Mouse (Mus musculus) heart, postnatal 4 days (tissue): ENCODE results near the gene Rab8a. TPM values are rescaled to one million over a fixed set of nuclear protein-coding genes. Genes with fewer than 3 reads are reported as not detected.
A peak's percentile ranks its signal among the peaks of the same experiment; 100 is the strongest.

Experiments used
- DNase-seq: peaks from one replicate; pipeline ENCODE4 v3.0.0; 2021
- total RNA-seq, 2 experiments: library from RNA; stranded (reverse); gene quantifications; 2 replicates each; pipeline ENCODE4 v1.2.3; 2021

Rab8a gene
- total RNA-seq, 2 experiments from 2014 or later: 38.1 to 43.2 TPM

- DNase-seq: no peak
Measured at GRCm38 (mm10) chr8:72146556-72146955, 14.4 kb upstream of the Rab8a start.

- DNase-seq: no peak
Measured at GRCm38 (mm10) chr8:72147266-72147665, 13.7 kb upstream of the Rab8a start.

GRCm38 (mm10) chr8:72149056-72149455 lies 11.9 kb upstream of the Rab8a start:
- DNase-seq: no peak

- DNase-seq: no peak
Measured at GRCm38 (mm10) chr8:72151418-72152078, 9.5 kb upstream of the Rab8a start.

- no peak for DNase-seq
Measured at GRCm38 (mm10) chr8:72153382-72153781, 7.6 kb upstream of the Rab8a start.

- no peak for DNase-seq
Measured at GRCm38 (mm10) chr8:72158096-72158495, 2.9 kb upstream of the Rab8a start.

- DNase-seq: no peak
Measured at GRCm38 (mm10) chr8:72158726-72159125, 2.3 kb upstream of the Rab8a start.

- no peak for DNase-seq
Measured at GRCm38 (mm10) chr8:72160007-72160406, 993 bp upstream of the Rab8a start.

GRCm38 (mm10) chr8:72162821-72163220 lies 1.8 kb downstream of the Rab8a start:
- no peak for DNase-seq

GRCm38 (mm10) chr8:72169098-72169668 lies 8.2 kb downstream of the Rab8a start:
- no peak for DNase-seq

- DNase-seq: no peak
Measured at GRCm38 (mm10) chr8:72169681-72170249, 8.8 kb downstream of the Rab8a start.

- DNase-seq: peak; percentile 88
Measured at GRCm38 (mm10) chr8:72177346-72177925, 16.4 kb downstream of the Rab8a start.

GRCm38 (mm10) chr8:72183554-72184202 lies 22.7 kb downstream of the Rab8a start:
- no peak for DNase-seq

- no peak for DNase-seq
Measured at GRCm38 (mm10) chr8:72187793-72188331, 26.9 kb downstream of the Rab8a start.

- DNase-seq: no peak
Measured at GRCm38 (mm10) chr8:72189417-72190214, 28.6 kb downstream of the Rab8a start, which contains the start of gene Hsh2d. Gene Hsh2d (plus strand): TSS chr8:72189638.

- no peak for DNase-seq
Measured at GRCm38 (mm10) chr8:72190215-72190539, 29.2 kb downstream of the Rab8a start.

GRCm38 (mm10) chr8:72192065-72192464 lies 31.1 kb downstream of the Rab8a start:
- DNase-seq: no peak

GRCm38 (mm10) chr8:72197997-72198396 lies 37.0 kb downstream of the Rab8a start:
- no peak for DNase-seq

GRCm38 (mm10) chr8:72208582-72208981 lies 47.6 kb downstream of the Rab8a start:
- no peak for DNase-seq

GRCm38 (mm10) chr8:72210222-72210621 lies 49.2 kb downstream of the Rab8a start:
- DNase-seq: no peak

GRCm38 (mm10) chr8:72210710-72211109 lies 49.7 kb downstream of the Rab8a start:
- DNase-seq: no peak

GRCm38 (mm10) chr8:72211846-72212245 lies 50.8 kb downstream of the Rab8a start:
- no peak for DNase-seq
